Mouse (Mus musculus) layer of hippocampus, adult 18-20 months (tissue): ENCODE measurements around the gene Ppil1. TPM values are rescaled to one million over a fixed set of nuclear protein-coding genes. Genes with fewer than 3 reads are reported as not detected.
A peak's percentile ranks its signal among the peaks of the same experiment; 100 is the strongest.

Experiments used
- DNase-seq, 2 experiments: peaks; one replicate each; pipeline ENCODE4 v3.0.0; 2022; ENCODE audit warnings: low spot score in 2 of 2
- long read RNA-seq: library from polyadenylated mRNA; stranded (forward); transcript quantifications from one replicate; pipeline ENCODE4 v2.0.0, GENCODE M21; 2021
- total RNA-seq, 2 experiments: library from RNA; stranded (reverse); gene quantifications; 2 replicates each; pipeline ENCODE4 v1.2.3; 2021

Ppil1 gene
- total RNA-seq: 10 to 100 TPM; 16.2 to 18.4 TPM
- long read RNA-seq, transcript Ppil1-201 (4 exons, 1,462 nt): major isoform, 13 of 13 reads
- long read RNA-seq, partial matches to known transcripts: 0 of 13 reads
- long read RNA-seq, other reads (novel, unspliced or antisense): 0 of 13 reads

DNA sequence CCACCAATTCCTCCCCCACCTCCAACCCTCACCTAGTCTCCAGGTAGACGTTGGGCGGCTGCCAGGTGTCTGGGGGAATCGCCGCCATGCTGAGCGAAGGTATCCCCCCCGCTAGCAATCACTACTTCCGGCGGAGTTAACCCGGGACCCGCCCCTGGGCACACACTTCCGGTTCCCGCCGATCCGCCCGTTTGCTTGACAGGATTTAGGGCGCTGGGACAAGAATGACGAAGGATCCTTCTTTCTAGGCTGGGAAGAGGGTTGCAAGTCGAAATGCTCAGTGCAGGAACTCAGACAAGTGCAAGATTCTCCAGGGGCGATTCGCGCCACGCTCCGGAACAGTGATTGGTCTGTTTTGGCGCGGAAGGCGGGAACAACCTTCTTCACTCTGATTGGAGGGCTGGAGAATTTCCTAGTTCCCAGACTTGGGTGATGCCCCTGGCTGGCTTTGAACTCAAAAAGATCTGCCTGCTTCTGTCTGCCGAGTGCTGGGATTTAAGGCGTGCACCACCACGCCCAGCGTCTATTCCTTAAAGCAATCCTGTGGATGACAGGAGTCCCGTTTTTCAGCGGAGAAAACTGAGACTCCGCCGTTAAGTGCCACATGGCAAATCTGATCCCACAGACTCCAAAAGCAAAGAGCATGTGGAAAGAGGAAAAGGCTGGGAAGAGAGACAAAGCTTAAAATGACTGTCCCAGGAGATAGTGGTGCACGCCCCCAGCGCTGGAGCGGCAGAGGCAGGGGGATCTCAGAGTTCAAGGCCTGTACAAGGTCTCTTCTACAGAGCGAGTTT is at the start of gene Ppil1:
Gene Ppil1 (minus strand): TSS at position 347 of the 794 bp plus-strand sequence.
- peak; percentile 66 to 81 for DNase-seq

DNA sequence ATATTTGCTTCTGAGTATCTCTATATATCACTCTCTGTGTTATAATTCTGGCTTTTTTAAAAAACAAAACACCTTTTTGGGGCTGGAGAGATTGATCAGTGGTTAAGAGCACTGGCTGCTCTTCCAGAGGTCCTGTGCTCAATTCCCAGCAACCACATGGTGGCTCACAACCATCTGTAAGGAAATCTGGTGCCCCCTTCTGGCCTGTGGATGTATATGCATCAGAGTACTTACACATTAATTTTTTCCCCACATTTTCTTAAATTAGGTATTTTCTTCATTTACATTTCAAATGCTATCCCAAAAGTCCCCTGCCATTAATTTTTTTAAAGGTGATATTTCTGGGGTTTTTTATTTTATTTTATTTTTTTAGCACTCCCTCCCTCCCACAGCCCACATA is 49.3 kb upstream of the Ppil1 start:
- DNase-seq: no peak

DNA sequence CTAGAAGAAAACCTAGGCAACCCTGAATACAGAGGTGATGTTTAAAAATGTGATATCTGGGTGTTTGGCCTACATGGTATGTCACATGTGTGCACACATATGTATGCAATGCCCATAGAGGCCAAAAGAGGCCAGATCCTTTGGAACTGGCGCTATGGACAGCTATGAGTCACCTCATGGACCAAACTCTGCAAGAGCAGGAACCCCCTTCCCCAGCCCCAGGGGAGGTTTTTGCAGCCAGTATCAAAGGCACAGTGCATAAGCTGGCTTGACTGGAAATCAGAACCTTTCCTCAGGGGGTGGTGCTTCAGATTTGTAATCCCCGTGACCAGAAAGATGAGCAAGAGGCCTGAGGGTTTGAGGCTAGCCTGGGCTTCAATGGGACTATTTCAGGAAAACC is 48.1 kb upstream of the Ppil1 start:
- no peak for DNase-seq

DNA sequence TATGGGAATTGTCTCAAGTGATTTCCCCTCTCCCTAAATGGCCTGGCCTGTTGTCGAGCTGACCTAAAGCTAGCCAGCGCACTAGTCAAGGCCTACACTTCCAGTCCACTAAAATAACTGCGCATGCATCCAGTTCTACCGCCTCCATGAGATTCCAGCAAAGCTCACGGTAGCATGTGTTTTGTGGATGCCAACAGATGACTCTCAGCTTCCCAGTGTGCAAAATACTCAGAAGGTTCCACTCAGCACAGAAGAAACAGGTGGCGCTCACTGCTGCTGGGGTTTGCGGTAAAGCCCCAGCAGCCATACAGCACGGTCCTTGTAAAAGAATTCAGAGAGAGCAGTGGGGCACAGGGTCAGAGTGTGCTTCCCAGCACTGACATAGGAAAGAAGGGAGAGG is 47.6 kb upstream of the Ppil1 start:
- DNase-seq: peak in 1 of 2 experiments; percentile 49

DNA sequence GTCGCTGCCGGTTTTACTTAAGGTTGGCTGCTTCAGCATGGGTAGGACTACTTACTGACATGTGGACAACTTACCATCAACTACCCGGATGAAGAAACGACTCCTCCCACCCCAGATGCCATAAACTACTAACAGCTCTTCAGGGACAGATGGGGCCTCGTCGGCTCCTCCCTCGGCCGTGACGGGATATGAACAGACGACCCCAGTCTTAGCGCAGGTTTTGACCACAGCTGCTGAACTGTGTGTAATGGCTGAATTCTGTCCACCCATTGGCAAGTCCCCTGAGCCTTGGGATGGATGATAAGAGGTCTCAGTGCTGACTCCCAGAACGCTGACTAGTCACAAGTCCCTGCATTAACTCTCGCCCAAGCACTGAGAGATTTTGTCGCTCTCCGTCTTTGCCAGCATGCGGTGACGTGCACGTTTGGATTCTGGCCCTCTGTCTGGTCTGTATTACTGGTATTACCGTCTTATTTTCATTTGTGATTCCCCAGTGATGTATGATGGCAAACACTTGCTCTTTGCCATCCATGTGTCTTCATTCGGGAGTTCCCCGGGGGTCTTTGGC is 46.2 kb upstream of the Ppil1 start:
- DNase-seq: no peak

DNA sequence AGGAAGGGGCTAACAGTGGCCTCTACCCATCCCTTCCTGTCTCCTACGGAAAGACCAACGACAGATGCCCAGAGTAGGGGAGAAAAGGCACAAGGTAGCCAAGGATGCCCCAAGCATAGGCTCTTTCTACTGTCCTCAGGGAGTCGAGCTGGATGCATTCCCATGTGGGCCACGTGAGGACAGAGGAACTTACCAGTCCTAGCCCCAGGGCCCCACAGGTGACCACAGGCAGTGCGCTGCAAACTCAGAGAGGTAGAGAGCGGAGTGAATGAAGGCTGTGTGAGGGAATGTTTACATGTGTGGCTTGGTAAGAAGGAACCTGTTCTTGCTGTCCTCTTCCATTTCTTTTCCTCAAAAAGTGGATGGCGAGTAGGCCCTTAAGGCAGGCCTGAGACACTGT is 41.9 kb upstream of the Ppil1 start:
- DNase-seq: no peak

DNA sequence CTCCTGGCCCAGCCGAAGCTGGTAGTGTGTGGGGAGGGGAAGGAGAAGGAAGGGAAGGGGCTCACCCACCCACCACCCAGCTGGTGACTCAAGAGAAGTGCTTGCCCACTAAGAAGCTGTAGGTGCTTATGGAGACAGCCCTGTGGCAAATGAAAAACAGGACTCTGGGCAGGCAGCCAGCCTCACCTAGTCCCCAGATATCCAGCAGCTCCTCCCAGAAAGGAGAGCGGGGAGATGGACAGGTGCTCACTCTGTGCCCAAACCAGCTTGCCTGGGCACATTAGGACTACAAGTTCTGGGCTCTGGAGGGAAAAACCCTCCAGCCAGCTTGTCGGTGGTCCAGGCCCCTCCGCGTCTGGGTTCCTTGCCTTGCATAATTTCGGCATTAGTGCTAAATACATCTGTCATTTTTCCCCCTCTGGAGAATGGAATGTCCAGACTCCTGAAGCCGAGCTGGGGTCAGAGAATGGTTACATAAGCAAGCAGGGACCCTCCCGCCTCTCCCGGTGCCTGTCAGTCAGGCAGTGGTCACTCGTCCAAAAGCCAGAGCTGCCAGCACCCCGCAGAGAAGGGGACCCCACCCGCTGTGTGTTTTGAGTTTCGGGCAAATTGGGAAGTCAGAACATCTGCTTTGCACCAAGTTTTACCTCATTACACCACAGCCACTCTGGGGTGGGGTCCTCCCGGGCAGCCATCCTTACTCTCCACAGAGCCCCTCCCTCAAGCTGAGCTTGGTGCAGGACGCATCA is 41.2 kb upstream of the Ppil1 start:
- no peak for DNase-seq

DNA sequence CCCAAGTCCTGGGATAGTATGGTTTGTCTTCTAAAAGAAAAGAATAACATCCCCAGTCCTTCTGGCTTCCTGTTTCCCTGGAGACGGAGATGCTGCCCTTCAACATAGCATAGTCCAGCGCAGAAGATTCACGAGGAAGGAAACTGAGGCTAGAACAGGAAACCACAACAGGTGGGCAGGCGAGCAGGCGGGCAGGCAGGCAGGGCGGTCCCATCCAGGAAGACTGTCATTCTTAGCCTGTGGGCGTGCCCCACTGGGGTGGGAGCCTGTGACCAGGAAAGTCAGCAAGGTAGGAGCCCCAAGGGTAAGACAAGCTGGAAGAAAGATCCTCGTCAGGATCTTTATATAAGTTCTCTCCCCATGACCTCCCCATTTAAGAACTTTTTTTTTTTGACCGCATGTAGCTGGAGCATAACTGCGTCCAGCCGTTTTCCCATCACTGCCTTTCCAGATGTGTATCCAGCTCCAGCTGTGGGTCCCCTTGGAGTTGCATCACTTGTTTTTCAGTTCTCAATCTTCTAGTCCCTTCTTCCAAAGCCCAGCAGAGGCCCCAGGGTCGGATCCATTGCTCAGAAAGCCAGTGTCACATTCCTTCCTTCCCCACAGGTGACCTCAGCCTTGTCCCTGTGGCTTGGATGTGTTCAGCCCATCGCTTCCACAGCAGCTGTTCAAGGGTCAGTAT is 40.5 kb upstream of the Ppil1 start:
- DNase-seq: no peak

DNA sequence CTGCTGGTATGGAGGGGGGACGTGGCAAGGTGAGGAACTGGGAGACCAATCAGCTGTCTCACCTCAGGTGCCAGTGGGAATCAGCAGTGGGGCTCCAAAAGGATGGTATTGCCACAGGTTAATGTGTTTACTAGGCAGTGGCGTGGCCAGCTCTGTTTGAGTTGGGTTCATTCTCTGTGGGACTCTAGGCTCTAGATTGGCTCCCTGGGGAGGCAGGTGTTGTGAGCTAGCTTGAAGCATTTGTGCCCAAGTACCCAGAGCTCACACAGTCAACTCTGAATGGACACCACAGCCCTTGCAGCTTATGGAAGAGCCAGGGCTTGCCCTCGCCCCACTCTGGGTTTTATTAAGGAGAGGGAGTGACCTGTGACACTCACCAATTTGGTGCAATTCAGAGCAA is 39.9 kb upstream of the Ppil1 start:
- DNase-seq: no peak

DNA sequence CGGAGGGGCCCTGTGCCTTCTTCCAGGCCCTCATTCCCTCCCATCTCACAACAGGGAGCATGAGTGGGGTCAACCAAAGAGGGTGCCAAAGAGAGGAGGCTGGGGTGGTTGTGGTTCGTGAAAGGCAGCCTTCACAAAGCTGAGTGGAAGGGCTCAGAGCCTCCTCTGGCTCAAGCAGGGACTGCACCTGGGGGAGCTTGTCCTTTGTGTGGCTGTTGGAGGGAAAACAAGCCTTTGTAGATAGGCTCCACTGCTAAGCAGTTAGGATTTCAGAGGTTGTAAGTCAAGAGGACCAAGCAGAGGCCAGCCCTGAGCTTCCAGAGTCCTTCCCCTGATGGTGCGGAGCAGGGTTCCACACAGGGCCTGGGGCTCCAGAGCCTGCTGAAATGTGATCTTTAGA is 39.1 kb upstream of the Ppil1 start:
- DNase-seq: no peak

DNA sequence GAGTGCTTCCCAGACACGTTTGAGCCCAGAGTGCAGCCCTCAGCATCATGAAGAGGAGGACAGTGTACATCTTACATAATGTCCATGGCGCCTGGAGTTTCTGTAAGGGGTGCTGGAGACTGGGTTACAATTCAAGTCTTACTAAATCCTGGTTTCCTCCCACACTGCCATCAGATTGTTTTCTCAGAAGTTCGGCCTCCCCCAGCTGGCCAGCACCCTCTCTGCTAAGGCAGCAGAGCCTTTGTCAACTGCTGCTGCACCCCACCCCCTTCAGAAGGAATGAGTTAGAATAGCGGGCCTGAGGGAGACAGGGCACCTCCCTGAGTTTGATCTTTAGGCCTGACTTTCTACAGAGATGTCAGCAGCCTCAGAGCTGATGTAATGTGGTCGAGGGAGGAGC is 38.2 kb upstream of the Ppil1 start:
- DNase-seq: peak in 1 of 2 experiments; percentile 36

DNA sequence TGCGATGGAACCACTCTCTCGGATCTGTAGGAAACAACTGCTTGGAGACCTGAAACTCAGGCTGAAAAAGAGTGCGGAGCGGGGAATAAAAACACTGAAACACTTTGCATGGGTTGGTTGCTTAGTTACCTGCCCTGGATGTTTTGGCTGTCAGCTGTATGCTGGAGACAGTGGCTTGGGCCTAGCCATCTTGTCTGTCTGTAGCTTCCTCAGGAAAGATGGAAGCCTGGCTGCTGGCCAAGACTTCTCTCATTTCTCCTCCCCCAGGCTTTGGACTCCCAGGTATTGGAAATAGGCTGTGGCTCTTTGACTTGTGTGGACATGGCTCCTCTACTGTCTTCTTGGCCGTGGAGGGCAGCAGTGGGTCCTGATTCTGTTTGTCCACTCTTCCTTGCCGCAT is 37.4 kb upstream of the Ppil1 start:
- no peak for DNase-seq

DNA sequence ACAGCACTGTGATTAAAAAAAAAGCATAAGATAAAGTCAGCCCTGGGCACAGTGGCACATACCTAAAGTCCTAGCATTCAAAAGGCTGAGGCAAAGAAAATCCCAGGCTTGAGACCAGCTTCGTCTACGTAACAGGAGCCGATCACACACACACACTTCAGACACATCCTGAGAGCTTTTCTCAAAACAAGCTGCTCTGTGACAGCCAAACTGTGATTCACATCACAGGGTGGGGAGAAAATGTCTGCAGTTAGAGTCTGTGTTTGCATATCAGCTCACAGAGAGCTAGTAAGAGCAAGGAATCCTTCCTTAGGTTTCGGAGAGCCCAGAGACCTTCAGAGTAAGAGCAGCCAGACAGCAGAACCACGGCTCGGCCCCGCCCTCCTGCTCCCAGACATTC is 36.9 kb upstream of the Ppil1 start:
- DNase-seq: no peak

DNA sequence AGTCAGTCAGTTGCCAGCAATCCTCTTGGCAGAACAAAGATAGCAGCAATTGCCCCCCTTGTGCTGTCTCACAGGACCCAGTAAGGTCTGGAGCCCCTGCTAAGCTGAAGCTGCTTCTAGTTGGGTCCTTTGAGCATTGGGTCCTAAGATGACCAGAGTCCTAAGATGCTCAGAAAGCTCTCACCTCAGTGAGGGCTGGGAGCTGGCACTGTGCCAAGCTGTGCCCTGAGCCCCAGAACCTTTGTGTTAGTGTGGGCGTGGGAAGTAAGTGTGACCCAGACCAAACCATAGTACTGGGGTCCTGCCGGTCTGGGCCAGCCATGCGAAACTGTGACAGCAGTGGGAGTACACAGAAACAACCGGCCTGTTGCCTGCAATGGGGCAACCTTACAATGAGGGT is 35.3 kb upstream of the Ppil1 start:
- no peak for DNase-seq

DNA sequence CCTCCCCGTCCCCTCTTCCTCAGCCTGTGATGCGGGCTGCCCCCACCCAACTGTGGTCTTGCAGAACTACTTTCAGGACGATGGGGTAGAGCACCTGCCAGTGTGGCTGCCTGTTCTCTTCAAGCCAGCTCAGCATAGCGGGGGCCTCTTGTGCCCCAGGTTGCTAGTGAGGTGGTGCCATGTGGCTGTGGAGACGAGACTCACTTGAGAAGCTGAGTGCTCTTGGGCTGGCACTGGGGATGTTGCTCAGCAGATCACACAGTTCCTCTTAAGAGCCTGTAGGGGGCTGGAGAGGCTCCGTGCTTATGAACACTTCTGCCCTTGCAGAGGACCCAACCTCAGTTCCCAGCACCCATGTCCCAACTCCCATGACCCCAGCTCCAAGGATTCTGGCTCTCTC is 33.8 kb upstream of the Ppil1 start:
- no peak for DNase-seq

DNA sequence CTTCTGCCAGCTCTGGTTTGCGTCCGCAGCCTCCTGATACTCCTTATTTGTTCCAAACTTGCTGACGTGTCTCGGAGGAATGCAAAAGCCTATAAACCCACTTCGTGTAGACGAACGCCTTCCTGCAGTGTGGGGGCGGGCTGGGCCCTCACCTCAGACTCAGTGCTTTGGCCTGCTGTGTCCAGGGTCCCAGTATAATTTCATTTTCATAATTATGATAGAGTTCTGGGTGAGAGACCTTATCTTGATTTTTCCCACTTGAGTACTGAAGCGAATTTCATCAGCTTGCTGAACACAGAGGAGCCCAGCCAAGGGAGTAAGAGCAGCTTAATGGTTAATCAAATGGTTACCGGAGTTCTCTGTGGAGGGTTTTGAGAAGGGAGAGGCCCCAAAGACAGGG is 33.3 kb upstream of the Ppil1 start:
- DNase-seq: no peak

DNA sequence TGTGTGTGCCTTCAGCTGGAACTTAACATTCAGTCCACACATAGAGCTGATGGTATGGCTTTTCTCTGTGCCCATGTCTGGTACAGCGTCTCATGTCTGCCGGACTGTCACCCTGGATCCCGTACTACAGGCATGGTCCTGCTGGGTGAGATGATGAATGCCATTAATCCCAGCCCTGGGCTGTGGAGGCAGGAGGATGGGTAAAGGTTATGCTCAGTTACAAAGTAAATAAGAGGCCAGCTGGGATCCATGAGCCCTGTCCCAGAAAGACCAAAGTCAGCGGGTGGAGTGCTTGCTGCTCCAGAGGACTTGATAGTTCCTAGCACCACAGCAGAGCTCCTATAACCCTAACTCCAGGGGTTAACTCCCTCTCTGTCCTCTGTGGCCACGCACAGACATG is 31.8 kb upstream of the Ppil1 start:
- DNase-seq: no peak

DNA sequence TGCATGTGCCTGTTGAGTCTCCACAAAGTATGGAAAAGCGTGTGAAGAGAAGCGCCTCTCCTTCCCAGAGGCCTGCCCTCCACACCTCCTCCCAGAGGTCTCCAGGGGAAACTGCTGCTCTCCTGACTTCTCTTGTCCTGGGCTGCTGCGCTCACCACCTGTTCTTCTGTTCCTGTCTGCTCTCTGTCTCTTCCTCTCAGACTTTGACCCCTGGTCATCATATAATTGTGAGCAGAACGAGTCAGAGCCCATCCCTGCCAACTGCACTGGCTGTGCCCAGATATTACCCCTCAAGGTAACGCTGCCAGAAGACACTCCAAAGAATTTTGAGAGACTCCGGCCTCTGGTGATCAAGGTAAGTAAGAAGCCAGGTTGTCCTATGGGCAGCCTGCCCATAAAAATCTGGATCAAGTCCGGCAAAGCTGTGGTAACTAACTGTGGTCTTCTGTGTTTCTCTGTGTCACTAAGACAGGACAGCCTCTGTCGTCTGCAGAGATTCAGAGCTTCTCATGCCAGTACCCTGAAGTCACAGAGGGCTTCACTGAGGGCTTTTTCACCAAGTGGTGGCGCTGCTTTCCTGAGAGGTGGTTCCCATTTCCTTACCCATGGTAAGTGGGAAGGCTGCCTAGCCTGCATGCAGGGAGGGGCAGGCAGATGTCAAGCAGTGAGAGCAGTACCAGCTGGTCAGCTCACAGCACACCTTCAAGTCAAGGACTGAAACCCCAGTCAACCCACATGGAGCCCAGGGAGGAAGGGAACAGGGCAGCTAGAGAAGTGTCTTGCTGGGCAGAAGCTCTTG is 30.0 kb upstream of the Ppil1 start:
- DNase-seq: no peak

DNA sequence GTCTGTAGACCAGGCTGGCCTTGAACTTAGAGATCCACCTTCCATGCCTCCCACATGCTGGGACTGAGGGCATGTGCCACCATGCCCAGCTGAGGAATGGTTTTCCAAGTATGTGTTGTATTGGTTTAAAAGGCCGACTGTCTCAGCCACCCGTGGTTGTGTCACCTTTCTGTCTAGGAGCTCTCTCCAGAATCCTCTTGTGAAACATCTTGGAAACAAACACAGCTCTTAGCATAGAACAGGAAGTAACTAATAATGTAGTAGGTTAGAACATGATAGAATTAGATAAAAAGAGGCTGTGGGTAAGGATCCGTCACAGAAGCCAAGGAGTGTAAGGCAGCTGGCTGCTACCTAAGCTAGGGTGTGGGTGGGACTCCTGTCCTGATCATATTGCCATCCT is 29.0 kb upstream of the Ppil1 start:
- DNase-seq: no peak

DNA sequence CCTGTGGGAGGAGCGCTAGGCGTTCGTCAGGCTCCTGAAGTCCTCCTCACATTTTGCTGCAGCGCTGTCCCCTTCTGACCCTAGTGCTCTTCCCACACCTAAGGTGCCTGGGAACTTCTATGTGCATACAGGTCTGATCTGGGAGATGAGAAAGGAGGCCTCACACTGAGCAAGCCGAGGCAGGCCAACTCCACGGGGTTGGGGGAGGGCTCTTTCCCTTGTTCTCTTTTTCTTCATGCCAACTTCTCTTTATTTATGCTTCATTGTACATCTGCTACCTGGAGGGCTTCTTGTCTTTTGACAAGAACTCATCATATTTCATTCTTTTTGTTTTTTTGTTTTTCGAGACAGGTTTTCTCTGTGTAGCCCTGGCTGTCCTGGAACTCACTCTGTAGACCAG is 27.8 kb upstream of the Ppil1 start:
- DNase-seq: no peak
